Mouse (Mus musculus) yolk sac, embryonic 10.5 days (tissue): Measurements from ENCODE around the gene Chst11.

Experiments used
- DNase-seq: peaks from one replicate; pipeline ENCODE4 v3.0.0-alpha.2; 2017; ENCODE audit warnings: low spot score

Gene Chst11

DNA sequence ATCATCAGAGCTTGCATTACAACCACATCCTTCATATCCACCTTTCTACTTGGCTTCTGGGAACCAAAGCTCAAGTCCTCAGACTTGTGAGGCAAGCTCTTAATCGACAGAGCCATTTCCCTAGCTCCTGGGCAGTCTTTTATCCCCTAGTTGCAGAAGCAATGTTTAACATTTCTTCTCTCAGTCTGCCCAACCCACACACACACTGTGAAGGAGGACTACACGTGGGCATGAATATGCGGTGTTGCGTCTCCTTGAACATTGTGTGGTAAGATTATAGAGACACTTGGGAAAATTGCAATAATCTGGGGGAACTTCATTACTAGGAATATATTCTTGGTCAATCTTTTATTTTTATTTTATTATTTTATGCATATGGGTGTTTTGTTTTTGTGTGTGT, 227.3 kb downstream of the Chst11 start:
- DNase-seq, result no peak

DNA sequence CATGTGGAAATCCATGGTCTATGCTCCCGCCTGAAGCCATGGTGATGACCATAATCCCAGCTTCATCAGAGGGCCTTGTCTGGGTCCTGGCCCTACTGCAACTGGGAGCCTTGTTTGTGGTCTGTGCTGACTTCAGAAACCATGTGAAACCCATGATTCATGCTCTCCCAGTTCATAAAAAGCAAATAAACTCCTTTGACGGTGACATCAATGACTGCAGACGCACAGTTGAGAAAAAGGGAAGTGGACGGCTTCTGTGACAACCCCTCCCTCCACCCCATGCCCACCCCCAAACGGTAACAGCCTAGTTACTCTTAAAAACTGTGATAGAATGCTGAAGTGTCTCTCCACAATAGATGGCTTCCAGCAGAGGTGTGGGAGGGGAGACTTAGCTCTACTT, 230.3 kb downstream of the Chst11 start:
- no peak for DNase-seq

DNA sequence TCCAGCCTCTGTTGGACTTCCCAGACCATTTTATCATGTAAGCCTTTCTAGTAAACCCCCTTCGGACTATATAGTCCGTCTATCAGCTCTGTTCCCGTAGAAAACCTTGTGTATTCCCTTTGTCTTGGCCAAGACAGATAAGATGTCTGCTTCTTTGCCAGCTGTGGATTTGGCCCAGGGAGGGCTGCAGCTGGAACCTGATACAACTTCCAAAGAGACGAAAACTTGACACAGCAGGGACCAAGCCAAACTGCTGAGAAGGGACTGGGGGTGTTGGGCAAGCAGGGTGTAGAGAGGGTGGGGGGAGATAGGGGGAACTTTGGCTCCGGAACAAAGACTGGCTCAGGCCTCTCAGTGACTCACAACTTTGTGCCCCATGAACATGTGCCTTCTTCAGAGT, 232.0 kb downstream of the Chst11 start:
- DNase-seq, result no peak

DNA sequence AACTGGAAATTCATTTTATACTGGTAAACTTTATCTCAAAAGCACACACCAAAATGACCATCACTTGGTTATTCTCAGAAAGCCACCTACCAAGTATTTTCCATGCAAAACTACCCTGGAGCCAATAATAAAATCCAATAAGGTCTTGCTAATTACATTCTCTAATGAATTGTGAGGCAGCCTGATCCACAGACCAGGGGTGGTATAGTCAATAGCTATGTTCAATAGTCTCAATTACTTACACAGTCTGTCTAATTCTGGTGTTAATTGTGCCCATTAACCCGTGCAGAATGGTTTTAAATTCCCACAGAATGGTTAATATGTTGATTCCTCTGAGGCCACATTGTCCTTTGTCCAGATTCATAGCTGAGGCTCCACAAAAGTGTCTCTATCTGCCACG, 233.5 kb downstream of the Chst11 start:
- no peak for DNase-seq

- peak; percentile 66 for DNase-seq
Observed at GRCm38 (mm10) chr10:83219729-83220128, 234.4 kb downstream of the Chst11 start.

GRCm38 (mm10) chr10:83220217-83220616, 234.9 kb downstream of the Chst11 start:
- DNase-seq, result no peak

DNA sequence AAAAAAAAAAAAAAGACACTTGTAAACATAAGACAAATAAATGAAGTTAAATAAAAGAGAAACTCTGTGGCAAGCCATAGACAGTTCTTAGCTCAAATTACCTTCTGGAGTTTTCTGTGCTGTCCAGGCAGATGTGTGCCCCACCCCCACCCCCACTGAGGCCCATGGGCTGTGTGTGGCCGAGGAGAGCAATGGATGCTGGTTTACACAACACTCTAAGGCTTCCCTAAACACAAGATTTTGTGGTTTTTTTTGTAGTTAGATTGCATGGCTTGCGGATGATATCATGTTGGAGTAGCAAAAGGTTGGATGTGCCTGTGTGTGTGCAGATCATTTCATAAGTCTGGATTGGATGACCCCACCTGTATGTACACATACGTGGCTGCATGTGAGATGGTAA, 235.5 kb downstream of the Chst11 start:
- DNase-seq, result no peak

DNA sequence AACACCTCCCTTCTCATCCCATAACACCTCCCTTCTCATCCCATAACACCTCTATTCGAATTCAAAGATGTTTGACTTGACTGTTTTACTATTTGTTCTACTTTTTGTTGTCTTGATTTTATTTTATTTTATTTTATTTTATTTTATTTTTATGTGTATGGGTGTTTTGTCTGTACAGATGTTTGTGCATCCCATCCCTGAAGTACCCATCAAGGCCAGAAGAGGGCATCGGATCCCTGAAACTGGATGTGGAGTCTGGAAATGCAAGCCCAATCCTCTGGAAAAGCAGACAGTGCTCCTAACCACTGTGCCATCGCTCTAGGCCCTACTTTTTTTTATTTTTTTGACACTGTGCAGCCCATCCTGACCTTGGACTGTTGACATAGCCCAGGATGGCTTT, 239.7 kb downstream of the Chst11 start:
- DNase-seq, result no peak

GRCm38 (mm10) chr10:83228626-83229025, 243.3 kb downstream of the Chst11 start:
- peak; percentile 72 for DNase-seq

DNA sequence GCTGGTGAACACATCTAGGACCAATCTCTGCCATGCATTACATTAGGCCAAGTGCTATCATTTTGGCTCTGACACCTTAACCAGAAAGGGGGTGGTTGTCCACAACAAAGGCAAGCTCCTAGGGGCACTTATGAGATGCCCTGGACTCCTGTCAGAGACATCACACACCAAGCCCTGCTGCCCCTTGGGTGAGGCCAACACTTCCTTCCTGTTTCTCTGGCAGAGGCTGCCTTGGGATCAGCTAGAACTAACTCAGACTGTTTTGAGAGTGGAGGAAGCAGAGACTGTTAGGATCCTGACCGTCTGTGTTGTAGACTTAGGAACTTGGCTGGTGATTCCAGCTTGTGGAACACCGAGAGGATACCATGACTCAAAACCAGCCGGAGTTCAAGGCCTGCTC, 248.7 kb downstream of the Chst11 start:
- no peak for DNase-seq

DNA sequence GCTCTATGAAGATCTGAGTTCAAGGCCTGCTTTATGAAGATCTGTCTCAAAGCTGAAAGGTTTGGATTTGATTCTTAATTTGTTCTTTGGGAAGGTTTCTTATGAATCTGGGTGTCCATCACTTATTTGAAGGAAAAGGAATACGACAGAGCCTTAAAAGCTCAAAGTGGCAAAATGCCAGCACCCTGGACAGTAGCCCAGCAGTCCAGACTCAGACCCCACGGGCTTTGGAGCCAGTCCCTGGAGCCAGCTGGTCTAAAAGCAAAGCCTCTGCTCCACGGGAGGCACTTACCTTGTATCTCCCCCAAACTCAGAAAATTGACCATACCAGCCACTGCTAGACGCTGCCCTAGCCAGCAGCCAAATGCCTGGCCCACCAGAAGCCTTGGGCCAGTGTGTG, 249.1 kb downstream of the Chst11 start:
- DNase-seq, result no peak

DNA sequence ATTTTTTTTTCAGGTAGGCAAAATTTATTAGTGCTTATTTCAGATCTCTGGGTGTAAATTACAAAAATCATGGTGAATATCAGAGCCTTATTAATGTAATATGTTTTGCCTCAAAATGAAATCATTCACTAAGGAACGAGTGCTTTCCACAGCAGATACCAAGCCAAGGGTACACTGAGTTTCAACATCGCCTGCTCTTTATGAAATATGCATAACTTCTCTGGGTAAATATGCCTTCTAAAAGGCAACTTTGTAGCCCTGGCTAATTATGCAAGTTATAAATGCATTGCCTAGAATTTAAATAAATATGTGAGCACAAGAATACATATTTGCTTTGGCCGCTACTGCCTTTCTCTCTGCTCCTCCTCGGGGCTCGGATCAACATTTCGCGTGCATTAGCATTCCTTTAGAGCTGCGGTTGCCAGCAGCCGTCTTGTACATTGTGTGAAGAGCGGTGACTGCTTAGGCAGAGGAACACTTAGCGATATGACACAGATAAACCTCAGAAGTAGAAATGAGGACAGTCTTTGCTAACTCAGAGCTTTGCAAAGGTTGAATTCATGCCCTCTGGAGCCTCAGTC, 256.9 kb downstream of the Chst11 start:
- DNase-seq, result no peak

DNA sequence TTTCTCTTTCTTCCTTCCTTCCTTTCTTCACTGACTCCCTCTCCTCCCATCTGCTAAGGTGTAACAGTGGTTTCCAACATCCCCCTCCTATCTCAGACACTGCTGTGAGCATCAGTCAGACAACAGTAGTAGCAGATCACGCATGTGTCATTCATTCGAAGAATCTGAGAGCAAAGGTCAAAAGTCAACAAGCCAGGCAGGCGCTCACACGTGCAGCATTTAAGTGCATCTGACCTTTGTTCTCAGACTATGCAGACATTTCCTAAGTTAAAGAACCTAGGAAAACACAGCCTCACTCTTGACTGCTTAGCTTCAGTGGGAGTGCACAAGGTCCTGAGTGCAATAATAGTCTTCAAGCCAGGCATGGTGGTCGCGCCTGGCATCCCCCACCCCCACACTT, 258.8 kb downstream of the Chst11 start:
- peak; percentile 78 for DNase-seq
